In genomic region chr4:56702234-56702633, GRCm38 (mm10) we compare ENCODE assay signal across 13 mouse cellular contexts. TPM values are rescaled to one million over a fixed set of nuclear protein-coding genes. Genes with fewer than 3 reads are reported as not detected.
DNase-seq lines count a peak whose midpoint lies in the region; ATAC-seq and TF ChIP-seq lines count a peak whose summit lies in the region.
"Had no signal": no experiment of that assay in that cellular context is flagged by ENCODE, and none has a peak within 500 bp of the region (broad histone marks: within the 10 kb centered on the region; RNA-seq: fewer than 3 reads in every experiment).

No protein-coding gene starts in this region.

- no peak overlapping the region for H3K9ac ChIP-seq in kidney, embryonic 15.5 days
- H3K9ac ChIP-seq in embryonic facial prominence, embryonic 13.5 days = no peak overlapping the region
- H3K9ac ChIP-seq: limb, embryonic 15.5 days had no signal

- no peak for TF ChIP-seq POLR2A in myocyte (IDR thresholded peaks at IDR 0.05; ENCODE audit: insufficient read length, low read depth)

- peaks cover 7% of the 10 kb centered on the region; the same call in 1 of the 2 replicates for H3K4me1 ChIP-seq in kidney, embryonic 15.5 days
- H3K4me1 ChIP-seq in embryonic facial prominence, embryonic 13.5 days = peaks cover 8% of the 10 kb centered on the region; the same call in 1 of the 2 replicates
- H3K4me1 ChIP-seq: limb, embryonic 15.5 days had no signal

- H3K27ac ChIP-seq in kidney, embryonic 15.5 days = no peak overlapping the region
- H3K27ac ChIP-seq in embryonic facial prominence, embryonic 13.5 days = no peak overlapping the region
- H3K27ac ChIP-seq: limb, embryonic 15.5 days had no signal

- DNase-seq in kidney, postnatal 14 days = no peak
- peak; percentile 51 for DNase-seq in Muller cell, postnatal 12 days (ENCODE audit: inconsistent ontology term)
- DNase-seq in cerebellum, postnatal 25 days = no peak
- no peak for DNase-seq in ovary, postnatal 36 days (ENCODE audit: low spot score)
- no peak for DNase-seq in right cerebral cortex, postnatal 4 days
- DNase-seq: adrenal gland, adult 2 months; cerebellum, adult 9-10 months; heart, postnatal 36 days had no signal

- no peak overlapping the region for H3K4me3 ChIP-seq in kidney, embryonic 15.5 days (replicated peaks)
- H3K4me3 ChIP-seq in embryonic facial prominence, embryonic 13.5 days = no peak overlapping the region
- H3K4me3 ChIP-seq in myocyte = no peak overlapping the region
- H3K4me3 ChIP-seq: limb, embryonic 15.5 days had no signal

- H3K4me2 ChIP-seq in kidney, embryonic 15.5 days = peak overlapping the region; percentile 27
- peak overlapping the region; percentile 34 for H3K4me2 ChIP-seq in embryonic facial prominence, embryonic 13.5 days
- H3K4me2 ChIP-seq in myocyte (ENCODE audit: low read depth) = peak overlapping the region; percentile 42
- H3K4me2 ChIP-seq: limb, embryonic 15.5 days had no signal

- WGBS in kidney, embryonic 15.5 days = 10% methylated on average over 10 of the region's 10 CpGs
- 7% methylated on average over 10 of the region's 10 CpGs for WGBS in embryonic facial prominence, embryonic 13.5 days

- no peaks in the 10 kb centered on the region for H3K9me3 ChIP-seq in kidney, embryonic 15.5 days (replicated peaks)
- no peaks in the 10 kb centered on the region for H3K9me3 ChIP-seq in embryonic facial prominence, embryonic 13.5 days
- H3K9me3 ChIP-seq: limb, embryonic 15.5 days had no signal

- no peaks in the 10 kb centered on the region for H3K27me3 ChIP-seq in kidney, embryonic 15.5 days
- no peaks in the 10 kb centered on the region for H3K27me3 ChIP-seq in embryonic facial prominence, embryonic 13.5 days
- no peaks in the 10 kb centered on the region for H3K27me3 ChIP-seq in myocyte (ENCODE audit: control insufficient read depth, insufficient read depth, insufficient read length)
- H3K27me3 ChIP-seq: limb, embryonic 15.5 days had no signal

- H3K36me3 ChIP-seq in kidney, embryonic 15.5 days = no peaks in the 10 kb centered on the region
- no peaks in the 10 kb centered on the region for H3K36me3 ChIP-seq in embryonic facial prominence, embryonic 13.5 days
- H3K36me3 ChIP-seq in myocyte (ENCODE audit: control insufficient read depth, insufficient read depth) = no peaks in the 10 kb centered on the region
- H3K36me3 ChIP-seq: limb, embryonic 15.5 days had no signal

- no peaks in the 10 kb centered on the region for H3K79me2 ChIP-seq in myocyte (ENCODE audit: control insufficient read depth, insufficient read depth)

- no peak overlapping the region for H3ac ChIP-seq in myocyte (ENCODE audit: control insufficient read depth, insufficient read length)

- peak; percentile 49; the same call in 1 of the 2 replicates for ATAC-seq in kidney, embryonic 15.5 days (replicated peaks; ENCODE audit: low FRiP score)
- no peak for ATAC-seq in embryonic facial prominence, embryonic 13.5 days (ENCODE audit: insufficient number of reproducible peaks, insufficient read depth, low FRiP score, low TSS enrichment, low read depth)

TF ChIP-seq in myocyte, 11 proteins besides CTCF, POLR2A, EP300 and RAD21:
- TF ChIP-seq TCF12 (IDR thresholded peaks at IDR 0.05; ENCODE audit: insufficient read depth, poor library complexity, severe bottlenecking) (no peak), USF1 (IDR thresholded peaks at IDR 0.05; ENCODE audit: low read depth) (no peak), TCF3 (IDR thresholded peaks at IDR 0.05; ENCODE audit: insufficient read length, low read depth) (no peak), REST (IDR thresholded peaks at IDR 0.05; ENCODE audit: insufficient read depth, insufficient read length) (no peak), MYOD1 (IDR thresholded peaks at IDR 0.05; ENCODE audit: control insufficient read depth in 1 of 3, insufficient read length in 2 of 3, low read depth in 2 of 3) (no peak), SRF (IDR thresholded peaks at IDR 0.05; ENCODE audit: control insufficient read depth, insufficient read length, low read depth) (no peak), MAX (IDR thresholded peaks at IDR 0.05; ENCODE audit: low read depth) (no peak), CEBPB (IDR thresholded peaks at IDR 0.05; ENCODE audit: insufficient read depth, poor library complexity, severe bottlenecking) (no peak), MYOG (IDR thresholded peaks at IDR 0.05; ENCODE audit: control insufficient read depth in 1 of 3, insufficient read depth in 1 of 3, insufficient read length in 2 of 3, low read depth in 2 of 3) (no peak), POLR2AphosphoS2 (IDR thresholded peaks at IDR 0.05; ENCODE audit: insufficient read length, low read depth) (no peak), E2F4 (IDR thresholded peaks at IDR 0.05; ENCODE audit: insufficient read depth) (no peak)

RNA-seq across cellular contexts. Expression of gene Gm26657, which starts 37.6 kb away (rescaled TPM):
- not detected in 2 replicates for polyA plus RNA-seq in kidney, embryonic 15.5 days (2015; fragmentation: Nextera tagmentation; extraction: Ambion mirVana)
- not detected in 2 replicates for polyA plus RNA-seq in embryonic facial prominence, embryonic 13.5 days (2015; fragmentation: Nextera tagmentation; extraction: Ambion mirVana)
- polyA plus RNA-seq in myocyte (2012; fragmentation: generic; extraction: Trizol) = not detected
- polyA plus RNA-seq: adrenal gland, adult 2 months; limb, embryonic 15.5 days; small intestine, adult 2 months had no signal

RNA-seq across cellular contexts. Expression of gene Actl7b, which starts 39.0 kb away (rescaled TPM):
- not detected in 2 replicates for polyA plus RNA-seq in kidney, embryonic 15.5 days (2015; fragmentation: Nextera tagmentation; extraction: Ambion mirVana)
- polyA plus RNA-seq in embryonic facial prominence, embryonic 13.5 days (2015; fragmentation: Nextera tagmentation; extraction: Ambion mirVana) = not detected in 2 replicates
- not detected for polyA plus RNA-seq in myocyte (2012; fragmentation: generic; extraction: Trizol)
- polyA plus RNA-seq: adrenal gland, adult 2 months; limb, embryonic 15.5 days; small intestine, adult 2 months had no signal

RNA-seq across cellular contexts. Expression of gene Actl7a, which starts 41.0 kb away (rescaled TPM):
- polyA plus RNA-seq in kidney, embryonic 15.5 days (2015; fragmentation: Nextera tagmentation; extraction: Ambion mirVana) = 0.10 TPM in 1 of 2 replicates, not detected in the other
- not detected in 2 replicates for polyA plus RNA-seq in embryonic facial prominence, embryonic 13.5 days (2015; fragmentation: Nextera tagmentation; extraction: Ambion mirVana)
- polyA plus RNA-seq in myocyte (2012; fragmentation: generic; extraction: Trizol) = not detected
- polyA plus RNA-seq: adrenal gland, adult 2 months; limb, embryonic 15.5 days; small intestine, adult 2 months had no signal
